Mouse (Mus musculus) heart, embryonic 15.5 days (tissue): ENCODE data around the gene Fhl1. TPM values are rescaled to one million over a fixed set of nuclear protein-coding genes. Genes with fewer than 3 reads are reported as not detected.

ENCODE experiments used
- ATAC-seq: fragments of 200-750 bp; cut with Nextera tagmentation; replicated peaks from 2 replicates; pipeline ENCODE4 v1.8.0; 2017; ENCODE audit warnings: low read depth, moderate TSS enrichment; ENCODE audit not compliant: insufficient number of reproducible peaks, insufficient read depth, low FRiP score
- H3K27ac ChIP-seq: fragments of 300-500 bp; sonication (generic); 2 replicates; pipeline ENCODE4 v1.5.1; 2015; ENCODE audit warnings: mild to moderate bottlenecking, inconsistent platforms
- H3K27me3 ChIP-seq: fragments of 300-500 bp; sonication (generic); 2 replicates; pipeline ENCODE4 v1.6.1; 2015; ENCODE audit warnings: inconsistent platforms
- H3K36me3 ChIP-seq: fragments of 300-500 bp; sonication (generic); 2 replicates; pipeline ENCODE4 v1.6.1; 2015; ENCODE audit warnings: mild to moderate bottlenecking, inconsistent platforms
- H3K4me1 ChIP-seq: fragments of 300-500 bp; sonication (generic); replicated peaks from 2 replicates; pipeline ENCODE4 v1.6.1; 2015; ENCODE audit warnings: inconsistent platforms
- H3K4me2 ChIP-seq: fragments of 300-500 bp; sonication (generic); 2 replicates; pipeline ENCODE4 v1.6.1; 2015; ENCODE audit warnings: inconsistent platforms, mild to moderate bottlenecking, moderate library complexity
- H3K4me3 ChIP-seq: fragments of 300-500 bp; sonication (generic); 2 replicates; pipeline ENCODE4 v1.5.1; 2015; ENCODE audit warnings: mild to moderate bottlenecking, inconsistent platforms
- H3K9ac ChIP-seq: fragments of 300-500 bp; sonication (generic); 2 replicates; pipeline ENCODE4 v1.6.1; 2015; ENCODE audit warnings: mild to moderate bottlenecking, inconsistent platforms
- H3K9me3 ChIP-seq: fragments of 300-500 bp; sonication (generic); replicated peaks from 2 replicates; pipeline ENCODE4 v1.6.1; 2016; ENCODE audit warnings: inconsistent platforms
- WGBS: fragments of 180-500 bp; shearing (Covaris S2); methylation state at CpG from one replicate; pipeline ENCODE4 v1.1.7; 2015; ENCODE audit warnings: mixed read lengths; 5-methylcytosine and 5-hydroxymethylcytosine counted together
- polyA plus RNA-seq: library from polyadenylated mRNA; unstranded; fragments of >200 nt; fragmentation: Nextera tagmentation; extraction: Ambion mirVana; gene quantifications from 2 replicates; pipeline ENCODE4 v1.2.1, GENCODE M21; 2015

Gene Fhl1
- polyA plus RNA-seq, 1 experiment from 2014 or later, result 189 TPM

- no peak overlapping the region for H3K9ac ChIP-seq
- no peak overlapping the region for H3K4me3 ChIP-seq
- no peaks in the 10 kb centered on the region for H3K27me3 ChIP-seq
- H3K27ac ChIP-seq, result no peak overlapping the region
- no peaks in the 10 kb centered on the region for H3K9me3 ChIP-seq
- no peaks in the 10 kb centered on the region for H3K36me3 ChIP-seq
- H3K4me2 ChIP-seq, result no peak overlapping the region
- WGBS, result 64% methylated on average over 8 of the region's 8 CpGs
- no peak for ATAC-seq
- H3K4me1 ChIP-seq, result peaks cover 9% of the 10 kb centered on the region; the same call in 1 of the 2 replicates
These were observed 22.0 kb downstream of the Fhl1 start for GRCm38 (mm10) chrX:56753317-56754289.

- WGBS, result 37% methylated on average over 2 of the region's 2 CpGs
- Histone ChIP-seq H3K36me3 (no peaks in the 10 kb centered on the region), H3K9ac (no peak overlapping the region), H3K27me3 (no peaks in the 10 kb centered on the region), H3K4me3 (no peak overlapping the region), H3K4me1 (peaks cover 9% of the 10 kb centered on the region; the same call in 1 of the 2 replicates), H3K27ac (no peak overlapping the region), H3K9me3 (no peaks in the 10 kb centered on the region), H3K4me2 (no peak overlapping the region)
- ATAC-seq, result no peak
These were observed 24.1 kb downstream of the Fhl1 start for GRCm38 (mm10) chrX:56755646-56756045.

GRCm38 (mm10) chrX:56756352-56756751 is 24.8 kb downstream of the Fhl1 start:
- ATAC-seq, result no peak
- peaks cover 9% of the 10 kb centered on the region; the same call in 1 of the 2 replicates for H3K4me1 ChIP-seq
- no peak overlapping the region for H3K9ac ChIP-seq
- no peaks in the 10 kb centered on the region for H3K27me3 ChIP-seq
- no peak overlapping the region for H3K4me2 ChIP-seq
- 53% methylated on average over 7 of the region's 7 CpGs for WGBS
- no peak overlapping the region for H3K4me3 ChIP-seq
- no peak overlapping the region for H3K27ac ChIP-seq
- no peaks in the 10 kb centered on the region for H3K9me3 ChIP-seq
- no peaks in the 10 kb centered on the region for H3K36me3 ChIP-seq

- no peak for ATAC-seq
- no peak overlapping the region for H3K4me3 ChIP-seq
- 70% methylated on average over 3 of the region's 3 CpGs for WGBS
- no peak overlapping the region for H3K27ac ChIP-seq
- H3K4me2 ChIP-seq, result no peak overlapping the region
- H3K9me3 ChIP-seq, result no peaks in the 10 kb centered on the region
- H3K27me3 ChIP-seq, result no peaks in the 10 kb centered on the region
- no peak overlapping the region for H3K9ac ChIP-seq
- peaks cover 4% of the 10 kb centered on the region; the same call in 1 of the 2 replicates for H3K4me1 ChIP-seq
- H3K36me3 ChIP-seq, result no peaks in the 10 kb centered on the region
These were observed 28.7 kb downstream of the Fhl1 start for GRCm38 (mm10) chrX:56760257-56760760.

GRCm38 (mm10) chrX:56769838-56770237 is 38.3 kb downstream of the Fhl1 start:
- H3K9me3 ChIP-seq, result no peaks in the 10 kb centered on the region
- no peaks in the 10 kb centered on the region for H3K36me3 ChIP-seq
- H3K4me1 ChIP-seq, result no peaks in the 10 kb centered on the region
- no peak for ATAC-seq
- peak overlapping the region; percentile 45; the same call in 1 of the 2 replicates for H3K27ac ChIP-seq
- no peak overlapping the region for H3K4me2 ChIP-seq
- no peaks in the 10 kb centered on the region for H3K27me3 ChIP-seq
- H3K4me3 ChIP-seq, result no peak overlapping the region
- H3K9ac ChIP-seq, result no peak overlapping the region

- 65% methylated on average over 1 of the region's 1 CpGs for WGBS
- no peak overlapping the region for H3K9ac ChIP-seq
- no peak for ATAC-seq
These were observed 40.2 kb downstream of the Fhl1 start for GRCm38 (mm10) chrX:56771751-56772150.

GRCm38 (mm10) chrX:56773329-56773728 is 41.7 kb downstream of the Fhl1 start:
- ATAC-seq, result no peak
- WGBS, result 59% methylated on average over 4 of the region's 4 CpGs
- H3K36me3 ChIP-seq, result no peaks in the 10 kb centered on the region

More at GRCm38 (mm10) chrX:56771751-56772150, 40.2 kb downstream of the Fhl1 start:
- Histone ChIP-seq H3K27me3 (no peaks in the 10 kb centered on the region), H3K27ac (no peak overlapping the region), H3K9me3 (no peaks in the 10 kb centered on the region), H3K36me3 (no peaks in the 10 kb centered on the region), H3K4me1 (no peaks in the 10 kb centered on the region), H3K4me3 (no peak overlapping the region), H3K4me2 (no peak overlapping the region)

GRCm38 (mm10) chrX:56786281-56787061 is 54.9 kb downstream of the Fhl1 start:
- Histone ChIP-seq H3K4me2 (no peak overlapping the region), H3K9me3 (no peaks in the 10 kb centered on the region), H3K9ac (no peak overlapping the region), H3K27me3 (no peaks in the 10 kb centered on the region), H3K27ac (no peak overlapping the region), H3K36me3 (no peaks in the 10 kb centered on the region; the same call in 1 of the 2 replicates), H3K4me1 (no peaks in the 10 kb centered on the region), H3K4me3 (no peak overlapping the region)
- WGBS, result 62% methylated on average over 6 of the region's 6 CpGs
- no peak for ATAC-seq

More at GRCm38 (mm10) chrX:56773329-56773728, 41.7 kb downstream of the Fhl1 start:
- Histone ChIP-seq H3K27ac (no peak overlapping the region), H3K27me3 (no peaks in the 10 kb centered on the region), H3K4me3 (no peak overlapping the region), H3K4me1 (no peaks in the 10 kb centered on the region), H3K4me2 (no peak overlapping the region), H3K9me3 (no peaks in the 10 kb centered on the region), H3K9ac (no peak overlapping the region)

- no peak overlapping the region for H3K4me3 ChIP-seq
- H3K4me1 ChIP-seq, result no peaks in the 10 kb centered on the region
- H3K36me3 ChIP-seq, result no peaks in the 10 kb centered on the region; the same call in 1 of the 2 replicates
- H3K27me3 ChIP-seq, result no peaks in the 10 kb centered on the region
- ATAC-seq, result no peak
- WGBS, result 76% methylated on average over 3 of the region's 3 CpGs
- H3K4me2 ChIP-seq, result no peak overlapping the region
- no peaks in the 10 kb centered on the region for H3K9me3 ChIP-seq
- H3K9ac ChIP-seq, result no peak overlapping the region
- H3K27ac ChIP-seq, result no peak overlapping the region
These were observed 55.9 kb downstream of the Fhl1 start for GRCm38 (mm10) chrX:56787486-56787885.

- H3K4me1 ChIP-seq, result no peaks in the 10 kb centered on the region
- ATAC-seq, result no peak
- no peak overlapping the region for H3K9ac ChIP-seq
- 71% methylated on average over 4 of the region's 4 CpGs for WGBS
- H3K27ac ChIP-seq, result no peak overlapping the region
- H3K4me3 ChIP-seq, result no peak overlapping the region
- H3K36me3 ChIP-seq, result peaks cover 8% of the 10 kb centered on the region; the same call in 1 of the 2 replicates
- no peak overlapping the region for H3K4me2 ChIP-seq
- H3K27me3 ChIP-seq, result no peaks in the 10 kb centered on the region
- H3K9me3 ChIP-seq, result no peaks in the 10 kb centered on the region
These were observed 59.0 kb downstream of the Fhl1 start for GRCm38 (mm10) chrX:56790591-56790990.

GRCm38 (mm10) chrX:56791268-56791667 is 59.7 kb downstream of the Fhl1 start:
- H3K27me3 ChIP-seq, result no peaks in the 10 kb centered on the region
- no peaks in the 10 kb centered on the region for H3K4me1 ChIP-seq
- H3K9ac ChIP-seq, result no peak overlapping the region
- H3K36me3 ChIP-seq, result peaks cover 8% of the 10 kb centered on the region; the same call in 1 of the 2 replicates
- whole genome bisulfite sequencing, result 55% methylated on average over 15 of the region's 15 CpGs
- no peaks in the 10 kb centered on the region for H3K9me3 ChIP-seq
- no peak overlapping the region for H3K27ac ChIP-seq
- ATAC-seq, result no peak
- no peak overlapping the region for H3K4me2 ChIP-seq
- H3K4me3 ChIP-seq, result no peak overlapping the region
